ENCODE assay signal across 8 mouse cellular contexts in the genomic region with DNA sequence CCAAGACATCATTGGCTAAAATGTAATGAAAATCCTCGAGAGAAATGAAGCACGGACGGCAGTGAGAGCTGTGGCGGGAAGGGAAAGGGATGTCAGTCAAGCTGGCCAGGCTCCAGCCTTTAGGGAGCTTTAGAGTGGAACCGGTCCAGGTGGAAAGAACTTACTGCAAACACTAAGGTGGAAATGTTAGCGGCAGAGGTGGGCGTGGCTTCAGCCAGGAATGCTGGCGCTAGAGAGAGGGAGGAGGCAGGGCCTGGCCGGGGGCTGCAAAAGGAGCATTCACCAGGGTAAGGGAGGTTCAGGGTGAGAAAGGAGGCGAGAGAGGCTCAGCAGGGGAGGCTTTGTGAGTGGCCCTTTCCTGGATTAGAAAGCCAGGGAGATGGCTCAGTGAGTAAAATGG. TPM values are rescaled to one million over a fixed set of nuclear protein-coding genes. Genes with fewer than 3 reads are reported as not detected.
DNase-seq lines count a peak whose midpoint lies in the region; ATAC-seq and TF ChIP-seq lines count a peak whose summit lies in the region.

No protein-coding gene starts in this region.

- 0 out of 2 replicates have a peak, but pooled peaks cover 3% of the 10 kb centered on the region for H3K27me3 ChIP-seq in neural tube, embryonic 11.5 days (ENCODE audit: control insufficient read depth, insufficient read depth, low read length)
- no peaks in the 10 kb centered on the region for H3K27me3 ChIP-seq in hindbrain, embryonic 11.5 days (ENCODE audit: control insufficient read depth, insufficient read depth, low read length)
- H3K27me3 ChIP-seq in limb, embryonic 13.5 days, result no peaks in the 10 kb centered on the region
- H3K27me3 ChIP-seq in midbrain, postnatal 0 days (ENCODE audit: insufficient read depth, low read length), result no peaks in the 10 kb centered on the region

- no peak overlapping the region for H3K4me2 ChIP-seq in neural tube, embryonic 11.5 days (ENCODE audit: low read depth)
- H3K4me2 ChIP-seq in hindbrain, embryonic 11.5 days (replicated peaks; ENCODE audit: low read depth, low read length), result no peak overlapping the region
- H3K4me2 ChIP-seq in limb, embryonic 13.5 days (replicated peaks), result peak overlapping the region; percentile 44
- H3K4me2 ChIP-seq in midbrain, postnatal 0 days (ENCODE audit: low read depth, low read length, poor library complexity, severe bottlenecking), result peak overlapping the region; percentile 28

- H3K4me1 ChIP-seq in neural tube, embryonic 11.5 days (ENCODE audit: control insufficient read depth, insufficient read depth, low read length), result peaks cover 4% of the 10 kb centered on the region; the same call in 1 of the 2 replicates
- H3K4me1 ChIP-seq in hindbrain, embryonic 11.5 days (replicated peaks; ENCODE audit: control insufficient read depth, insufficient read depth, low read length), result no peaks in the 10 kb centered on the region
- peaks cover 44% of the 10 kb centered on the region for H3K4me1 ChIP-seq in limb, embryonic 13.5 days
- H3K4me1 ChIP-seq in midbrain, postnatal 0 days (ENCODE audit: insufficient read depth, low read length), result no peaks in the 10 kb centered on the region

- 4% methylated on average over 10 of the region's 10 CpGs for WGBS in neural tube, embryonic 11.5 days
- 3% methylated on average over 10 of the region's 10 CpGs for WGBS in hindbrain, embryonic 11.5 days
- WGBS in limb, embryonic 13.5 days, result 5% methylated on average over 10 of the region's 10 CpGs
- WGBS in midbrain, postnatal 0 days, result 4% methylated on average over 10 of the region's 10 CpGs

- no peak overlapping the region for H3K27ac ChIP-seq in neural tube, embryonic 11.5 days (ENCODE audit: low read depth, low read length)
- H3K27ac ChIP-seq in hindbrain, embryonic 11.5 days (ENCODE audit: low read depth, low read length), result no peak overlapping the region
- H3K27ac ChIP-seq in limb, embryonic 13.5 days, result peak overlapping the region; percentile 66; the same call in 1 of the 2 replicates
- H3K27ac ChIP-seq in midbrain, postnatal 0 days (ENCODE audit: low read depth, low read length), result no peak overlapping the region

- H3K9me3 ChIP-seq in neural tube, embryonic 11.5 days (ENCODE audit: control insufficient read depth, low read length), result no peaks in the 10 kb centered on the region
- no peaks in the 10 kb centered on the region for H3K9me3 ChIP-seq in hindbrain, embryonic 11.5 days (ENCODE audit: control insufficient read depth, low read length)
- H3K9me3 ChIP-seq in limb, embryonic 13.5 days, result no peaks in the 10 kb centered on the region
- no peaks in the 10 kb centered on the region for H3K9me3 ChIP-seq in midbrain, postnatal 0 days (ENCODE audit: low read length)

- no peaks in the 10 kb centered on the region for H3K36me3 ChIP-seq in neural tube, embryonic 11.5 days (ENCODE audit: control insufficient read depth, insufficient read depth, low read length)
- no peaks in the 10 kb centered on the region for H3K36me3 ChIP-seq in hindbrain, embryonic 11.5 days (ENCODE audit: control insufficient read depth, insufficient read depth, low read length)
- H3K36me3 ChIP-seq in limb, embryonic 13.5 days, result no peaks in the 10 kb centered on the region
- H3K36me3 ChIP-seq in midbrain, postnatal 0 days (ENCODE audit: insufficient read depth, low read length), result no peaks in the 10 kb centered on the region

- ATAC-seq in neural tube, embryonic 11.5 days (ENCODE audit: insufficient read depth, low FRiP score, low TSS enrichment), result no peak
- no peak for ATAC-seq in hindbrain, embryonic 11.5 days (ENCODE audit: low FRiP score)
- peak; percentile 64; the same call in 1 of the 2 replicates for ATAC-seq in limb, embryonic 13.5 days (ENCODE audit: low FRiP score, low read depth)
- ATAC-seq in midbrain, postnatal 0 days (ENCODE audit: low FRiP score), result no peak
- no peak for ATAC-seq in activated CD4-positive, CD25-positive, alpha-beta regulatory T cell, adult 4 months

- no peak overlapping the region for H3K4me3 ChIP-seq in neural tube, embryonic 11.5 days (ENCODE audit: low read depth, low read length)
- H3K4me3 ChIP-seq in hindbrain, embryonic 11.5 days (ENCODE audit: low read depth, low read length), result no peak overlapping the region
- H3K4me3 ChIP-seq in limb, embryonic 13.5 days, result no peak overlapping the region
- no peak overlapping the region for H3K4me3 ChIP-seq in midbrain, postnatal 0 days (ENCODE audit: low read depth, low read length)

- TF ChIP-seq CTCF in midbrain, postnatal 0 days (IDR thresholded peaks at IDR 0.05), result no peak

- peak overlapping the region; percentile 35; the same call in 1 of the 2 replicates for H3K9ac ChIP-seq in neural tube, embryonic 11.5 days (ENCODE audit: low read length)
- H3K9ac ChIP-seq in hindbrain, embryonic 11.5 days (ENCODE audit: low read depth, low read length), result no peak overlapping the region
- H3K9ac ChIP-seq in limb, embryonic 13.5 days, result no peak overlapping the region
- 0 out of 2 replicates have a peak overlapping the region, but pooled peaks have one; percentile 9 for H3K9ac ChIP-seq in midbrain, postnatal 0 days (replicated peaks; ENCODE audit: low read length, poor library complexity, severe bottlenecking)

- DNase-seq in neural tube, embryonic 11.5 days (ENCODE audit: low spot score), result no peak
- no peak for DNase-seq in neural tube, embryonic 10.5 days (ENCODE audit: extremely low spot score, low spot score)
- DNase-seq in hindbrain, embryonic 11.5 days (ENCODE audit: low spot score), result peak; percentile 27
- peak; percentile 36 for DNase-seq in midbrain, postnatal 0 days (ENCODE audit: low spot score)
- DNase-seq in layer of hippocampus, postnatal 10 days (ENCODE audit: low spot score in 2 of 2), result no peak
- no peak for DNase-seq in c-Kit-positive CD71-positive TER-119-positive erythroid progenitor cells, embryonic 14.5 days (ENCODE audit: low spot score)

RNA-seq across cellular contexts. Expression of a gene that starts 11.7 kb away (rescaled TPM):
- 131 and 135 TPM in 2 replicates for polyA plus RNA-seq in neural tube, embryonic 11.5 days (2014; fragmentation: Nextera tagmentation; extraction: Ambion mirVana)
- polyA plus RNA-seq in hindbrain, embryonic 11.5 days (2014; fragmentation: Nextera tagmentation; extraction: Ambion mirVana), result 120 and 132 TPM in 2 replicates
- polyA plus RNA-seq in limb, embryonic 13.5 days (2015; fragmentation: Nextera tagmentation; extraction: Ambion mirVana), result 131 and 133 TPM in 2 replicates
- 62.9 and 80.9 TPM in 2 replicates for total RNA-seq in midbrain, postnatal 0 days (2014; rRNA removed)
- 105 TPM in 2 replicates for polyA plus RNA-seq in midbrain, postnatal 0 days (2015; fragmentation: Nextera tagmentation; extraction: Ambion mirVana)
- 100 to 1,000 TPM; 100 to 103 TPM for polyA plus RNA-seq in activated CD4-positive, CD25-positive, alpha-beta regulatory T cell, adult 4 months (2017; shearing (Covaris generic))
- total RNA-seq in layer of hippocampus, postnatal 10 days (2021), result 10 to 100 TPM; 47.2 to 54.4 TPM

RNA-seq across cellular contexts. Expression of a gene that starts 14.3 kb away (rescaled TPM):
- 24.8 and 28.5 TPM in 2 replicates for polyA plus RNA-seq in neural tube, embryonic 11.5 days (2014; fragmentation: Nextera tagmentation; extraction: Ambion mirVana)
- polyA plus RNA-seq in hindbrain, embryonic 11.5 days (2014; fragmentation: Nextera tagmentation; extraction: Ambion mirVana), result 23.4 TPM in 2 replicates
- 60.3 and 66.9 TPM in 2 replicates for polyA plus RNA-seq in limb, embryonic 13.5 days (2015; fragmentation: Nextera tagmentation; extraction: Ambion mirVana)
- total RNA-seq in midbrain, postnatal 0 days (2014; rRNA removed), result 4.7 and 7.3 TPM in 2 replicates
- polyA plus RNA-seq in midbrain, postnatal 0 days (2015; fragmentation: Nextera tagmentation; extraction: Ambion mirVana), result 5.5 and 7.2 TPM in 2 replicates
- 1 to 10 TPM; 3.2 to 5.0 TPM for polyA plus RNA-seq in activated CD4-positive, CD25-positive, alpha-beta regulatory T cell, adult 4 months (2017; shearing (Covaris generic))
- 1 to 10 TPM; 3.1 to 4.1 TPM for total RNA-seq in layer of hippocampus, postnatal 10 days (2021)

RNA-seq across cellular contexts. Expression of a gene that starts 24.9 kb away (rescaled TPM):
- 5.6 TPM in 2 replicates for polyA plus RNA-seq in neural tube, embryonic 11.5 days (2014; fragmentation: Nextera tagmentation; extraction: Ambion mirVana)
- 4.3 and 4.5 TPM in 2 replicates for polyA plus RNA-seq in hindbrain, embryonic 11.5 days (2014; fragmentation: Nextera tagmentation; extraction: Ambion mirVana)
- polyA plus RNA-seq in limb, embryonic 13.5 days (2015; fragmentation: Nextera tagmentation; extraction: Ambion mirVana), result 12.3 and 13.9 TPM in 2 replicates
- total RNA-seq in midbrain, postnatal 0 days (2014; rRNA removed), result 4.5 and 5.2 TPM in 2 replicates
- polyA plus RNA-seq in midbrain, postnatal 0 days (2015; fragmentation: Nextera tagmentation; extraction: Ambion mirVana), result 3.4 and 3.6 TPM in 2 replicates
- 10 to 100 TPM; 55.3 to 64.7 TPM for polyA plus RNA-seq in activated CD4-positive, CD25-positive, alpha-beta regulatory T cell, adult 4 months (2017; shearing (Covaris generic))
- total RNA-seq in layer of hippocampus, postnatal 10 days (2021), result 1 to 10 TPM; 3.0 to 3.9 TPM

RNA-seq across cellular contexts. Expression of a gene that starts 31.2 kb away (rescaled TPM):
- polyA plus RNA-seq in neural tube, embryonic 11.5 days (2014; fragmentation: Nextera tagmentation; extraction: Ambion mirVana), result 70.3 and 72.7 TPM in 2 replicates
- polyA plus RNA-seq in hindbrain, embryonic 11.5 days (2014; fragmentation: Nextera tagmentation; extraction: Ambion mirVana), result 65.6 and 82.9 TPM in 2 replicates
- 97.6 and 104 TPM in 2 replicates for polyA plus RNA-seq in limb, embryonic 13.5 days (2015; fragmentation: Nextera tagmentation; extraction: Ambion mirVana)
- 94.6 and 97.7 TPM in 2 replicates for total RNA-seq in midbrain, postnatal 0 days (2014; rRNA removed)
- 40.8 and 42.1 TPM in 2 replicates for polyA plus RNA-seq in midbrain, postnatal 0 days (2015; fragmentation: Nextera tagmentation; extraction: Ambion mirVana)
- polyA plus RNA-seq in activated CD4-positive, CD25-positive, alpha-beta regulatory T cell, adult 4 months (2017; shearing (Covaris generic)), result 10 to 100 TPM; 51.2 to 52.7 TPM
- 10 to 100 TPM; 47.4 to 52.1 TPM for total RNA-seq in layer of hippocampus, postnatal 10 days (2021)

RNA-seq across cellular contexts. Expression of a gene that starts 38.3 kb away (rescaled TPM):
- 4.2 and 5.8 TPM in 2 replicates for polyA plus RNA-seq in neural tube, embryonic 11.5 days (2014; fragmentation: Nextera tagmentation; extraction: Ambion mirVana)
- 5.4 and 5.7 TPM in 2 replicates for polyA plus RNA-seq in hindbrain, embryonic 11.5 days (2014; fragmentation: Nextera tagmentation; extraction: Ambion mirVana)
- polyA plus RNA-seq in limb, embryonic 13.5 days (2015; fragmentation: Nextera tagmentation; extraction: Ambion mirVana), result 0.62 and 2.2 TPM in 2 replicates
- total RNA-seq in midbrain, postnatal 0 days (2014; rRNA removed), result not detected in 2 replicates
- 0.30 TPM in 1 of 2 replicates, not detected in the other for polyA plus RNA-seq in midbrain, postnatal 0 days (2015; fragmentation: Nextera tagmentation; extraction: Ambion mirVana)
- 1 to 10 TPM; 2.9 to 3.8 TPM for polyA plus RNA-seq in activated CD4-positive, CD25-positive, alpha-beta regulatory T cell, adult 4 months (2017; shearing (Covaris generic))
- under 1 TPM in 1 of 2 experiments, not detected in 1; 0.56 TPM for total RNA-seq in layer of hippocampus, postnatal 10 days (2021)

Comparison
In these comparisons a context has a peak if more than half of its experiments do, and no peak if none do; other contexts are left out.
1. DNase-seq: peak in hindbrain, embryonic 11.5 days (single experiment) and midbrain, postnatal 0 days (single experiment); none in neural tube, embryonic 11.5 days (single experiment), neural tube, embryonic 10.5 days (single experiment), layer of hippocampus, postnatal 10 days (0 of 2) and c-Kit-positive CD71-positive TER-119-positive erythroid progenitor cells, embryonic 14.5 days (single experiment).
2. H3K4me2 ChIP-seq: peak in limb, embryonic 13.5 days (single experiment) and midbrain, postnatal 0 days (single experiment); none in neural tube, embryonic 11.5 days (single experiment) and hindbrain, embryonic 11.5 days (single experiment).
3. H3K9ac ChIP-seq: peak in neural tube, embryonic 11.5 days (single experiment) and midbrain, postnatal 0 days (single experiment); none in hindbrain, embryonic 11.5 days (single experiment) and limb, embryonic 13.5 days (single experiment).